Mouse (Mus musculus) liver, embryonic 12.5 days (tissue): ENCODE results near the gene Hoxa5. TPM values are rescaled to one million over a fixed set of nuclear protein-coding genes. Genes with fewer than 3 reads are reported as not detected.
A peak's percentile ranks its signal among the peaks of the same experiment; 100 is the strongest.

Experiments
- ATAC-seq: fragments of 200-750 bp; cut with Nextera tagmentation; 2 replicates; pipeline ENCODE4 v1.8.0; 2017; ENCODE audit warnings: moderate number of reproducible peaks, mild to moderate bottlenecking, moderate library complexity
- H3K27ac ChIP-seq: fragments of 300-500 bp; sonication (generic); 2 replicates; pipeline ENCODE4 v1.5.1; 2016; ENCODE audit warnings: mild to moderate bottlenecking
- H3K27me3 ChIP-seq: fragments of 300-500 bp; sonication (generic); replicated peaks from 2 replicates; pipeline ENCODE4 v1.6.1; 2016; ENCODE audit warnings: mild to moderate bottlenecking, moderate library complexity
- H3K36me3 ChIP-seq: fragments of 300-500 bp; sonication (generic); 2 replicates; pipeline ENCODE4 v1.6.1; 2016; ENCODE audit warnings: mild to moderate bottlenecking, moderate library complexity
- H3K4me1 ChIP-seq: fragments of 300-500 bp; sonication (generic); 2 replicates; pipeline ENCODE4 v1.6.1; 2016
- H3K4me2 ChIP-seq: fragments of 300-500 bp; sonication (generic); 2 replicates; pipeline ENCODE4 v1.6.1; 2016; ENCODE audit warnings: mild to moderate bottlenecking, moderate library complexity
- H3K4me3 ChIP-seq: fragments of 300-500 bp; sonication (generic); 2 replicates; pipeline ENCODE4 v1.5.1; 2016; ENCODE audit warnings: mild to moderate bottlenecking, moderate library complexity
- H3K9ac ChIP-seq: fragments of 300-500 bp; sonication (generic); 2 replicates; pipeline ENCODE4 v1.6.1; 2016; ENCODE audit warnings: mild to moderate bottlenecking, moderate library complexity
- H3K9me3 ChIP-seq: fragments of 300-500 bp; sonication (generic); replicated peaks from 2 replicates; pipeline ENCODE4 v1.6.1; 2016; ENCODE audit warnings: mild to moderate bottlenecking, moderate library complexity
- WGBS: fragments of 180-500 bp; shearing (Covaris S2); methylation state at CpG from one replicate; pipeline ENCODE4 v1.1.7; 2016; ENCODE audit not compliant: insufficient replicate concordance; 5-methylcytosine and 5-hydroxymethylcytosine counted together
- polyA plus RNA-seq: library from polyadenylated mRNA; unstranded; fragments of >200 nt; fragmentation: Nextera tagmentation; extraction: Ambion mirVana; gene quantifications from 2 replicates; pipeline ENCODE4 v1.2.1, GENCODE M21; 2016

Hoxa5 gene
- 2.1 and 3.1 TPM in 2 replicates for polyA plus RNA-seq

- WGBS: under 1% methylated on average over 64 of the region's 65 CpGs
- ATAC-seq: no peak
- Histone ChIP-seq H3K9ac (peak within 1 kb of the TSS; percentile 61), H3K4me1 (peaks cover 8% of the 10 kb centered on the region; the same call in 1 of the 2 replicates), H3K9me3 (no peaks in the 10 kb centered on the region), H3K36me3 (no peaks in the 10 kb centered on the region), H3K27me3 (peaks cover 100% of the 10 kb centered on the region), H3K4me2 (peak within 1 kb of the TSS; percentile 68), H3K4me3 (peak within 1 kb of the TSS; percentile 53), H3K27ac (no peak within 1 kb of the TSS)
These were observed at the start of gene Hoxa5 for GRCm38 (mm10) chr6:52204050-52204752. TSS of gene Hoxa5 (minus strand) at chr6:52204587.

GRCm38 (mm10) chr6:52253511-52254500, 49.4 kb upstream of the Hoxa5 start:
- Histone ChIP-seq H3K27me3 (peaks cover 96% of the 10 kb centered on the region), H3K36me3 (no peaks in the 10 kb centered on the region), H3K27ac (no peak overlapping the region), H3K9me3 (no peaks in the 10 kb centered on the region), H3K4me3 (no peak overlapping the region), H3K9ac (no peak overlapping the region), H3K4me2 (0 out of 2 replicates have a peak overlapping the region, but pooled peaks have one; percentile 18), H3K4me1 (no peaks in the 10 kb centered on the region)
- WGBS: 2% methylated on average over 59 of the region's 59 CpGs
- ATAC-seq: no peak

- Histone ChIP-seq H3K9me3 (no peaks in the 10 kb centered on the region), H3K4me3 (no peak overlapping the region), H3K4me1 (no peaks in the 10 kb centered on the region), H3K36me3 (no peaks in the 10 kb centered on the region), H3K27me3 (peaks cover 96% of the 10 kb centered on the region), H3K4me2 (no peak overlapping the region), H3K27ac (no peak overlapping the region), H3K9ac (no peak overlapping the region)
- 3% methylated on average over 35 of the region's 35 CpGs for whole genome bisulfite sequencing
- no peak for ATAC-seq
These were observed 48.5 kb upstream of the Hoxa5 start for GRCm38 (mm10) chr6:52252775-52253376.

- no peak for ATAC-seq
- no peak overlapping the region for H3K27ac ChIP-seq
- 2% methylated on average over 24 of the region's 24 CpGs for WGBS
- H3K27me3 ChIP-seq: peaks cover 97% of the 10 kb centered on the region
- no peak overlapping the region for H3K9ac ChIP-seq
- H3K4me2 ChIP-seq: no peak overlapping the region
- no peaks in the 10 kb centered on the region for H3K4me1 ChIP-seq
- no peaks in the 10 kb centered on the region for H3K36me3 ChIP-seq
- H3K9me3 ChIP-seq: no peaks in the 10 kb centered on the region
- no peak overlapping the region for H3K4me3 ChIP-seq
These were observed 47.8 kb upstream of the Hoxa5 start for GRCm38 (mm10) chr6:52252016-52252774.

GRCm38 (mm10) chr6:52251177-52251879, 46.9 kb upstream of the Hoxa5 start:
- Histone ChIP-seq H3K9me3 (no peaks in the 10 kb centered on the region), H3K27ac (no peak overlapping the region), H3K36me3 (no peaks in the 10 kb centered on the region), H3K4me2 (no peak overlapping the region), H3K27me3 (peaks cover 98% of the 10 kb centered on the region), H3K4me1 (no peaks in the 10 kb centered on the region), H3K4me3 (no peak overlapping the region), H3K9ac (no peak overlapping the region)
- no peak for ATAC-seq
- WGBS: 8% methylated on average over 7 of the region's 7 CpGs

GRCm38 (mm10) chr6:52249826-52250225, 45.4 kb upstream of the Hoxa5 start:
- Histone ChIP-seq H3K36me3 (no peaks in the 10 kb centered on the region), H3K27ac (no peak overlapping the region), H3K27me3 (peaks cover 98% of the 10 kb centered on the region), H3K4me2 (no peak overlapping the region), H3K9me3 (no peaks in the 10 kb centered on the region), H3K9ac (no peak overlapping the region), H3K4me3 (no peak overlapping the region), H3K4me1 (peaks cover 6% of the 10 kb centered on the region; the same call in 1 of the 2 replicates)
- 2% methylated on average over 4 of the region's 4 CpGs for WGBS
- no peak for ATAC-seq

GRCm38 (mm10) chr6:52249415-52249738, 45.0 kb upstream of the Hoxa5 start:
- no peak for ATAC-seq
- peaks cover 7% of the 10 kb centered on the region; the same call in 1 of the 2 replicates for H3K4me1 ChIP-seq
- no peak overlapping the region for H3K4me2 ChIP-seq
- H3K27me3 ChIP-seq: peaks cover 98% of the 10 kb centered on the region
- WGBS: 1% methylated on average over 16 of the region's 16 CpGs
- no peaks in the 10 kb centered on the region for H3K36me3 ChIP-seq
- H3K9ac ChIP-seq: no peak overlapping the region
- H3K27ac ChIP-seq: no peak overlapping the region
- no peak overlapping the region for H3K4me3 ChIP-seq
- H3K9me3 ChIP-seq: no peaks in the 10 kb centered on the region

- no peak for ATAC-seq
- Histone ChIP-seq H3K36me3 (no peaks in the 10 kb centered on the region), H3K27ac (no peak overlapping the region), H3K9ac (no peak overlapping the region), H3K9me3 (no peaks in the 10 kb centered on the region), H3K4me1 (peaks cover 7% of the 10 kb centered on the region; the same call in 1 of the 2 replicates), H3K4me2 (no peak overlapping the region), H3K27me3 (peaks cover 98% of the 10 kb centered on the region), H3K4me3 (no peak overlapping the region)
- WGBS: 2% methylated on average over 27 of the region's 27 CpGs
These were observed 44.4 kb upstream of the Hoxa5 start for GRCm38 (mm10) chr6:52248638-52249414.

- no peak overlapping the region for H3K27ac ChIP-seq
- no peak overlapping the region for H3K9ac ChIP-seq
- no peak overlapping the region for H3K4me3 ChIP-seq
- WGBS: 4% methylated on average over 23 of the region's 23 CpGs
- H3K4me2 ChIP-seq: no peak overlapping the region
- H3K27me3 ChIP-seq: peaks cover 98% of the 10 kb centered on the region
- no peak for ATAC-seq
- H3K9me3 ChIP-seq: no peaks in the 10 kb centered on the region
- H3K36me3 ChIP-seq: no peaks in the 10 kb centered on the region
- H3K4me1 ChIP-seq: peaks cover 7% of the 10 kb centered on the region; the same call in 1 of the 2 replicates
These were observed 43.6 kb upstream of the Hoxa5 start for GRCm38 (mm10) chr6:52247766-52248637.

- 3% methylated on average over 3 of the region's 3 CpGs for WGBS
- H3K27me3 ChIP-seq: peaks cover 98% of the 10 kb centered on the region
- H3K9me3 ChIP-seq: no peaks in the 10 kb centered on the region
- no peak overlapping the region for H3K9ac ChIP-seq
- H3K4me3 ChIP-seq: no peak overlapping the region
- no peaks in the 10 kb centered on the region for H3K36me3 ChIP-seq
- H3K27ac ChIP-seq: no peak overlapping the region
- peaks cover 7% of the 10 kb centered on the region; the same call in 1 of the 2 replicates for H3K4me1 ChIP-seq
- H3K4me2 ChIP-seq: no peak overlapping the region
- ATAC-seq: no peak
These were observed 42.5 kb upstream of the Hoxa5 start for GRCm38 (mm10) chr6:52246916-52247315.
